Mouse (Mus musculus) bone marrow macrophage, adult 2 months (primary cell): ENCODE results near the gene Acat2. TPM values are rescaled to one million over a fixed set of nuclear protein-coding genes. Genes with fewer than 3 reads are reported as not detected.
"Not testable (repeated sequence)": the region's sequence is repeated elsewhere in the genome, so short reads cannot be mapped to it uniquely, and the experiment has no call there.

Experiments used
- H3K27ac ChIP-seq: 2 replicates; pipeline ENCODE4 v1.5.1; 2012; ENCODE audit warnings: low read depth, low read length; ENCODE audit not compliant: insufficient read depth
- H3K4me1 ChIP-seq: 2 replicates; pipeline ENCODE4 v1.6.1; 2012; ENCODE audit warnings: low read length; ENCODE audit not compliant: control insufficient read depth, insufficient read depth
- H3K4me3 ChIP-seq: 2 replicates; pipeline ENCODE4 v1.5.1; 2012; ENCODE audit warnings: mild to moderate bottlenecking, low read length, moderate library complexity; ENCODE audit not compliant: insufficient read depth
- CTCF ChIP-seq: IDR thresholded peaks from 2 replicates; pipeline ENCODE4 v1.5.1; 2012; ENCODE audit warnings: low read depth, mild to moderate bottlenecking, low read length, moderate library complexity
- POLR2A ChIP-seq: IDR thresholded peaks from 2 replicates; pipeline ENCODE4 v1.6.1; 2012; ENCODE audit warnings: mild to moderate bottlenecking, low read depth, low read length, borderline replicate concordance
- polyA plus RNA-seq: library from polyadenylated mRNA; stranded (reverse); fragments of >200 nt; gene quantifications from 2 replicates; pipeline ENCODE4 v1.2.4, GENCODE M21; 2012; ENCODE audit not compliant: missing spikeins, insufficient read depth, insufficient read length

The Acat2 gene
- polyA plus RNA-seq, 1 experiment: 8.3 TPM

DNA sequence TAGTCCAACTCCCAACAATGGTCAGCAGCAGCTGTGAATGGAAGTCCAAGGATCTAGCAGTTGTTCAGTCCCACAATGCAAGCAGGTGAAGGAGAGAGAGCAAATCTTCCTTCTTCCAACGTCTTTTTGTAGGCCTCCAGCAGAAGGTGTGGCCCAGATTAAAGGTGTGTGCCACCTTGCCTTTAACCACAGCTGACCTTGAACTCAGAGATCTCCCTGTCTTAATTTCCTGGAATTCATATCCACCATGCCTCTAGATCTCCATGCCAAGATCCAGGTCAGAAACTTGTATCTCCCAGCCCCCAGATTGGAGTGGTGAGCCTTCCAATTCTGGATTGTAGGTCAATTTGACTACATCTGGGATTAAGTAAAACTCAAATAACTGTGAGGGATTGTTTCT, 33.5 kb upstream of the Acat2 start, which contains the start of gene Wtap:
Gene Wtap (minus strand): TSS at position 101 of the 400 bp plus-strand sequence.
- Histone ChIP-seq H3K27ac (peak within 1 kb of the TSS; percentile 74), H3K4me3 (peak within 1 kb of the TSS; percentile 64), H3K4me1 (peaks cover 2% of the 10 kb centered on the region; the same call in 1 of the 2 replicates)
- TF ChIP-seq CTCF (no peak), POLR2A (no peak)

DNA sequence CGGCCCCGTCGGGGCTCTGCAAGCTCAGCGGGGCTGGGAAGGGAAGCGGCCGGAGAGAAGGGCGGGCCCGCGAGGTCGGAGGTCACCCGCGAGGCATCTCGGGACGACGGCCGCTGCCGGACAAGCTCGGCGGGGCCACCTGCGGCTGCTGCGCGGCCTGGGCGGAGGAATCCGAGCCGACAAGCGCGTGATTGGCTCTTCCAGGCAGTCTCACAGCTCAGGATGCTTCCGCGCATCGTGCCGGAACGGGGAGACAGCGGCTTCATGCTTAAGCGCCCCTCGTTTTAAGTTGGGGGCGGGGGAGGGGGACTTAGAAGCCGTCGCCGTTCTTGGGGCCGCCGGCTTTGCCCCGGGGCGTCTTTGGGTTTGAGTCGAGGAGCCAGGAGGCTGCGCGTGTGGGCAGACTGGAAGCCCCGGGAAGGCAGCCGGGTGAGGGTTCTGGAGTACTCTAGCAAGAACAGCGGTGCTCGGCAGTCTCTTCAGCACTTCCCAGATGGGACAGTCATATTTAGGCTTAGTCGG, 32.0 kb upstream of the Acat2 start:
- peak overlapping the region; percentile 74 for H3K27ac ChIP-seq
- TF ChIP-seq POLR2A (peak; percentile 46; the same call in 1 of the 2 replicates), CTCF (no peak)
- H3K4me1 ChIP-seq: peaks cover 6% of the 10 kb centered on the region

DNA sequence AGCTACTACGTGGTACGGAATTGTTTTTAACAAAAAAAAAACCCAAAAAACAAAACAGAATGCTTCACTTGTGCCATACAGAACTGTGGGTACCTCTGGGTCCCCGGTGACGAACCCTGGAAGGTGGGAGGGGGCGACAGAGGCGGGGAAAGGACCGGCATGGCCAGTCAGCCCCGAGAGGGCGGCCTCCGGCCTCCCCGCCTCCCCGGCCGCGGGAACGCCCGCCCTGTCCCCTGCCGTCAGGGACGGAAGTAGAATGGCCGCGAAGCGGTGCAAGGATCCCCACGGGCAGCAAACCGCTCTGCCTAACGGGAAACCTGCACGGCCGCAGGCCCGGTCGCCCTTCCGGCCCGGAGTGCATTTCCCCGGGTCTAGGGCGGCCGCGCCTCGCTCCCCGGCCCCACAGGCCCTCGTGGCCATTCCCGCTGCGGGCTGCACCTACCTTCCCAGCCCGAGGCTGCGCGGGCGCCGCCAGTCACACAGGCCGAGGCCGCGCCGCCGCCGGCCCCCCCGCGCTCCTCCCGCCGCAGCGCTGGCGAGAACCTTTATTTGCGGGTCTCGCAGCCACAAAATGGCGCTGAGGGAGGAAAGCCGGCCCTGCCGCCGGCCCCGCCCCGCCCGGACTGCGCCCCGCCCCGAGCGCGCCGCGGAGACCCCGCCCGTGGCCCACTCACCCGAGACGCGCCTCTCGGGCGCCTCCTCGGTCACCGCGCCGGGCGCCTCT, 31.2 kb upstream of the Acat2 start:
- Histone ChIP-seq H3K4me3 (peak overlapping the region; percentile 99), H3K27ac (peak overlapping the region; percentile 100), H3K4me1 (peaks cover 9% of the 10 kb centered on the region)
- TF ChIP-seq CTCF: no peak
- TF ChIP-seq POLR2A: no peak; the same call in 1 of the 2 replicates

More for the DNA sequence above, 32.0 kb upstream of the Acat2 start:
- peak overlapping the region; percentile 64 for H3K4me3 ChIP-seq

DNA sequence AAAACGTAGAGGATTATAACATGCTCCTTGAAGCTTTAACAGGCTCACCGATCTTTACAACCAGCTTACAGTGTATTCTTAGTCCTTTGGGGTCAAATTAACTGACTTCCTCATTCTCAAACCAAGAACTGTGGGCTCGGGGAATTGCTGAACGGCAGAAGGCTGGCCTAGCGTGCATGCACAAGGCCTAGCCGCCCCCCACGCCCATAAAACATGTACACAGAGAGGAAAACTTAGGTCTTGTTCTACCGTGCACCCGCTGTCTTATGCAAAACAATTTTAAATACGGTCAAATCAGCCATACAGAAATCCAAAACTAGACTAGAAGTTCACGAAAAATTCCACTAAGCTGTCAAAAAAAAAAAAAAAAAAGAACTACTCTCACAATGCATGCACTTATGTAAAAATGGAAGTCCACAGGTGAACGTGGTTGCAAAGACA, 30.7 kb upstream of the Acat2 start:
- TF ChIP-seq CTCF: no peak
- TF ChIP-seq POLR2A: no peak
- Histone ChIP-seq H3K4me1 (peaks cover 14% of the 10 kb centered on the region), H3K27ac (peak overlapping the region; percentile 100), H3K4me3 (peak overlapping the region; percentile 99)

DNA sequence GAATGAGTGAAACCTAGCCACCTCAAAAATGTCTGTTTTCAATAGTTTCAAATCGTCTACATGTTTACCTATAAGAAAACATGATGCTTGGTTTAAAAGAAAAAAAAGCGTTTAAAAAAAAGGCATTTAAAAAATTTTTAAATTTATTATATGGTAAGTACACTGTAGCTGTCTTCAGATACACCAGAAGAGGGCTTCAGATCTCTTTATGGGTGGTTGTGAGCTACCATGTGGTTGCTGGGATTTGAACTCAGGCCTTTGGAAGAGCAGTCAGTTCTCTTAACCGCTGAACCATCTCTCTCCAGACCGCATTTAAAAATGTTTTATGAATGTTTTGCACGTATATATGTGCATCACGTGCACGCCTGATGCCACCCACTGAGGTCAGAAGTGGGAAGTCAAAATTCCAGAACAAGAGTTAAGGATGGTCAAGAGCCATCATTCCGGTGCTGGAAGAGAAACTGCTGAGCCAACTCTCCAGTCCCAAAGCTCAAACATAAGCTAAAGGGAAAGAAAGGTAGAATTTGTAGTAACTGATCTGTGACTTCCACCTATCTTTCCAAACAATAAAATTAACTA, 30.1 kb upstream of the Acat2 start:
- peak overlapping the region; percentile 99 for H3K4me3 ChIP-seq
- H3K27ac ChIP-seq: peak overlapping the region; percentile 100
- peaks cover 16% of the 10 kb centered on the region for H3K4me1 ChIP-seq
- TF ChIP-seq CTCF (no peak), POLR2A (no peak)

DNA sequence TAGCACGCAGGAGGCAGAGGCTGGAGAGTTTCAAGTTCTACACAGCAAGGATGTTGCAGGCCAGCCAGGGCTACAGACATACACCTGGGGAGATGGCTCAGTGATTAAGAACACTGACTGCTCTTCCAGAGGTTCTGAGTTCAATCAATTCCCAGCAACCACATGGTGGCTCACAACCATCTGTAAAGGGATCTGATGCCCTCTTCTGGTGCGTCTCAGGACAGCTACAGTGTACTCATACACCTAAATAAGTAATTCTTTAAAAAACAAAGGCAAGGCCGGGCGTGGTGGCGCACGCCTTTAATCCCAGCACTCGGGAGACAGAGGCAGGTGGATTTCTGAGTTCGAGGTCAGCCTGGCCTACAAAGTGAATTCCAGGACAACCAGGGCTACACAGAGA, 27.5 kb upstream of the Acat2 start:
- not testable (repeated sequence) for H3K4me3 ChIP-seq
- H3K4me1 ChIP-seq: peaks cover 14% of the 10 kb centered on the region

DNA sequence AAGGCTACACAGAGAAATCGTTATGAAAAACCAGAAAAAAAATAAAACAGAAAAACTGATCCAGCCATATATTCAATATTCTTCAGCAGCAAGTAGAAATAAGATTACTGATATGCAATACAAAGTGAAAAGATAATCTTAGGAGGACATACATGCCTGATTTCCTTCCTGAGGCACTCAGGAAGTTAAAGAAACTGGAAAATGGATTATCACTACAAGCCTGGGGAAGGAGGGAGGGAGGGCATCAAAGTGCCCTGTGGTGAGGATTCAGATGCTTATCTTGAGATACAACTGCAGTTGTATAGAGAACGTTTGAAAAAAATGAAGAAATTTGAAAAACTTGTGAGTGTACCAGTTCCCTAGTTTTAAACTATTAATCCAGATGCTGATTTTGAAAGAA, 23.4 kb upstream of the Acat2 start:
- no peak overlapping the region for H3K27ac ChIP-seq
- TF ChIP-seq CTCF (no peak), POLR2A (no peak)
- H3K4me1 ChIP-seq: peaks cover 14% of the 10 kb centered on the region
- no peak overlapping the region for H3K4me3 ChIP-seq

More for the DNA sequence above, 27.5 kb upstream of the Acat2 start:
- not testable (repeated sequence) for H3K27ac ChIP-seq

DNA sequence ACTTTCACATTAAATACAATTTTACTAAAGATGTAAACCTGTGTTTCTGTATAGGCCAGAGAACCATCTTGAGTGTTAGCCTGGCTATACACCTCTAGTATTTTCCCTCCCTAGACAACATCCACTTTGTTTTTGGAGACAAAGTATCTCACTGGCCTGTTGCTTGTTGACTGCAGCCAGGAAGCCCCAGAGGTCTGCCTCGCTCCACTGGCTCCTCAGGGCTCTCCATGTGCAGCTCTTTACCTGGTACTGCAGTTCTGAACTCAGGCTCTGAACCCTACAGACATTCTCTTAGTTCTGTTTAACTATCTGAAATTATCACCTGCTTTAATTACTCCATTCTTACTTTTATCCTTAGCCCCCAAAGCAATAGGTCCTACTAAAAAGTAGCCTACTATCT, 18.0 kb upstream of the Acat2 start:
- TF ChIP-seq CTCF: no peak
- no peak for TF ChIP-seq POLR2A
- no peak overlapping the region for H3K4me3 ChIP-seq

DNA sequence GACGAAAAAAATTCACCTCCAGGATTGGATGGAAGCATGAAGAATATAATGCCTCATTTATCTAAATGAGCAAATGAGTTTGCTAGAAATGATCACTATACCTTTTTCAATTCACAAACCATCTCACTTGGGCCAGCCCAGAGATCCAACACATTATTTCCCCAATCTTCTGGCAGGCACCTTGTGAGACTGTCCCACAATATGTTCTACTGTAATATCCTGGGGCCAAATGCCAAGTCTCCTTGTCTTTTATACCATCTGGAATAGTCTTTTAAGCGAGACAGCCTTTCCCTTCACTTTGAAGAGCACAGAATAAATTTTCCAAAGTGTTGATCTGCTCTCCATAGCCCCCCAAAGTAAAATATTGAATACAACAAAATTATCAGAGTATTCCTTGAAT, 13.3 kb upstream of the Acat2 start:
- Histone ChIP-seq H3K27ac (no peak overlapping the region), H3K4me3 (no peak overlapping the region), H3K4me1 (0 out of 2 replicates have a peak, but pooled peaks cover 2% of the 10 kb centered on the region)
- TF ChIP-seq POLR2A (no peak), CTCF (no peak)

More for the DNA sequence above, 18.0 kb upstream of the Acat2 start:
- Histone ChIP-seq H3K27ac (no peak overlapping the region), H3K4me1 (no peaks in the 10 kb centered on the region)

DNA sequence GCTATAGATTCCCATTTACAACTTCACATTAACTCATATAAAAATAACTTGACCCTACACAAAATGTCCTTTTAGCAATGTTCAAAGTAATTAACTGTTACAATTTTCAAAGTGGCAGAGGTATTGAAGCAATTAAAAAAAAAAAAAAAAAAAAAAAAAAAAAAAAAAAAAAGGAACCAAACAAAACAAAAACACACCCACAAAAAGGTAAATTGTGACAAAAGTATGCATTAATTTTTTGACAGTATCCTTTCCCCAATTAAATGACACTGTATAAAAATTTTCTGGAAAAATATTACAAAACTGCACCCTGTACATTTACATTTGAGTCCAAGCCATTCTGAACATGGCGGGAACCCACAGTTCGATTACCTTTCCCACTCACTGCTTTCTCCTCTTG, 6.6 kb upstream of the Acat2 start:
- Histone ChIP-seq H3K27ac (no peak overlapping the region), H3K4me3 (no peak overlapping the region), H3K4me1 (0 out of 2 replicates have a peak, but pooled peaks cover 2% of the 10 kb centered on the region)
- TF ChIP-seq CTCF: no peak
- no peak for TF ChIP-seq POLR2A
